Mouse (Mus musculus) thymus, adult 2 months (tissue): ENCODE measurements around the gene Fsip1.

Experiments
- CTCF ChIP-seq: fragments of 200-500 bp; IDR thresholded peaks from 2 replicates; pipeline ENCODE4 v1.5.1; 2012; ENCODE audit warnings: mild to moderate bottlenecking, control low read depth, low read length, moderate library complexity, borderline replicate concordance; ENCODE audit not compliant: control insufficient read depth, poor library complexity, insufficient read depth; ENCODE audit errors: extremely low read depth
- POLR2A ChIP-seq: fragments of 200-500 bp; IDR thresholded peaks from 2 replicates; pipeline ENCODE4 v1.6.1; 2012; ENCODE audit warnings: mild to moderate bottlenecking, low read length, control low read depth, moderate library complexity; ENCODE audit not compliant: control insufficient read depth, poor library complexity, insufficient read depth; ENCODE audit errors: extremely low read depth

DNA sequence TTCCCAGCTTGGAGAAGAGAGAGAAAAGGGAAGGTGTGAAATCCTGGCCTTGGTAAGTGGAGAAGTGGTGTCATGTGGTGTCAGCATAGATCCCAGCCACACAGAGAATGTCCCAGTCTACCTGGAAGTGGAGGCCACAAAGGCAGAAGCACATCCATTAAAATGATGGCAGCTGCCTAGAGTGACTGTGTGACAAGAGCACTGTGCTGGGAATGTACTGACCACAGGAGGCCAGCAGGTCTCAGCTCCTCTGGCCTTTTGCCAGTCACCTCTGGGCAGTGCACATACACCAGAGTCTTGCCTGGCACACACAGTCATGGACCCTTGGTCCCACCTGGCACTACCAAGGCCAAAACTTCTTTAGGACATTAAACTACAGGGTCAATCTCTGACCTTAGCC lies 54.8 kb downstream of the Fsip1 start:
- TF ChIP-seq CTCF, result no peak
- TF ChIP-seq POLR2A, result no peak
